Mouse (Mus musculus) stomach, postnatal 0 days (tissue): Measurements from ENCODE around the gene Mypop. TPM values are rescaled to one million over a fixed set of nuclear protein-coding genes. Genes with fewer than 3 reads are reported as not detected.
A peak's percentile ranks its signal among the peaks of the same experiment; 100 is the strongest.

Source experiments
- ATAC-seq: fragments of 200-750 bp; cut with Nextera tagmentation; 2 replicates; pipeline ENCODE4 v1.8.0; 2017; ENCODE audit not compliant: low FRiP score, low TSS enrichment
- DNase-seq: peaks from one replicate; pipeline ENCODE4 v3.0.0-alpha.2; 2016; ENCODE audit warnings: low spot score
- H3K27ac ChIP-seq: fragments of 300-500 bp; sonication (generic); replicated peaks from 2 replicates; pipeline ENCODE4 v1.5.1; 2014; ENCODE audit warnings: mild to moderate bottlenecking, control low read depth
- H3K27me3 ChIP-seq: fragments of 300-500 bp; sonication (generic); 2 replicates; pipeline ENCODE4 v1.6.1; 2014; ENCODE audit warnings: low read length; ENCODE audit not compliant: control insufficient read depth, insufficient read depth
- H3K36me3 ChIP-seq: fragments of 300-500 bp; sonication (generic); 2 replicates; pipeline ENCODE4 v1.6.1; 2014; ENCODE audit warnings: low read length, mixed read lengths; ENCODE audit not compliant: control insufficient read depth, insufficient read depth
- H3K4me1 ChIP-seq: fragments of 300-500 bp; sonication (generic); replicated peaks from 2 replicates; pipeline ENCODE4 v1.6.1; 2014; ENCODE audit warnings: antibody characterized with exemption; ENCODE audit not compliant: control insufficient read depth, insufficient read depth
- H3K4me2 ChIP-seq: fragments of 300-500 bp; sonication (generic); replicated peaks from 2 replicates; pipeline ENCODE4 v1.6.1; 2014; ENCODE audit warnings: low read depth, mild to moderate bottlenecking, control low read depth, moderate library complexity
- H3K4me3 ChIP-seq: fragments of 300-500 bp; sonication (generic); 2 replicates; pipeline ENCODE4 v1.5.1; 2014; ENCODE audit warnings: low read depth, low read length, control low read depth
- H3K9ac ChIP-seq: fragments of 300-500 bp; sonication (generic); 2 replicates; pipeline ENCODE4 v1.6.1; 2014; ENCODE audit warnings: mild to moderate bottlenecking, low read length, control low read depth, mixed read lengths
- H3K9me3 ChIP-seq: fragments of 300-500 bp; sonication (generic); 2 replicates; pipeline ENCODE4 v1.6.1; 2016; ENCODE audit warnings: low read length; ENCODE audit not compliant: control insufficient read depth
- CTCF ChIP-seq: IDR thresholded peaks from 2 replicates; pipeline ENCODE4 v1.5.1; 2016; ENCODE audit warnings: antibody characterized with exemption, low read depth, mild to moderate bottlenecking, moderate library complexity
- EP300 ChIP-seq: optimal IDR thresholded peaks from 2 replicates; pipeline ENCODE3; 2016; ENCODE audit warnings: antibody characterized with exemption
- WGBS: fragments of 180-500 bp; shearing (Covaris S2); extraction: QIAGEN DNeasy Blood & Tissue Kit; methylation state at CpG from one replicate; pipeline ENCODE4 v1.1.7; 2014; 5-methylcytosine and 5-hydroxymethylcytosine counted together
- polyA plus RNA-seq: library from polyadenylated mRNA; unstranded; fragments of >200 nt; fragmentation: Nextera tagmentation; extraction: Ambion mirVana; gene quantifications from 2 replicates; pipeline ENCODE4 v1.2.1, GENCODE M21; 2015

Mypop gene
- polyA plus RNA-seq, 1 experiment from 2014 or later = 1.4 TPM

DNA sequence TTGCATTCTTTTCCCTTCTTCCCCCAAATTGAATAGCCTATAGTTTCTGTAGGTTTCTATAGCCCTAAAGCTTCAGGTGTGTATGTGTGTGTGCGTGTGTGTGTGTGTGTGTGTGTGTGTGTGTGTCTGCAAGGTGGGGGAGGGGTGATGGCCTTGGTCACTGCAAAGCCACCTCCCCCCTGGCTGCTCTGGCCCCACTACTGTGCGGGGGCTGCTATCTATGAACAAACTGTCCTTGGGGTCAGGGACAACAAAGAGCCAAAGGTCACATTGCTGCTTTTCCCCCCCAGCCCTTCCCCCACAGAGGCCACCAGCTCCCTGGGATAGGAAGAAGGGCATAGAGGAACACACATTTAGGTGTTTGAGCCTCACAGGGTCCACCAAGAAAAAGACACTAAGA is 21.8 kb downstream of the Mypop start:
- Histone ChIP-seq H3K4me3 (no peak overlapping the region), H3K27ac (no peak overlapping the region), H3K4me1 (no peaks in the 10 kb centered on the region), H3K36me3 (no peaks in the 10 kb centered on the region), H3K4me2 (peak overlapping the region; percentile 67; the same call in 1 of the 2 replicates), H3K27me3 (no peaks in the 10 kb centered on the region), H3K9ac (no peak overlapping the region), H3K9me3 (no peaks in the 10 kb centered on the region)
- no peak for DNase-seq
- WGBS = 31% methylated on average over 2 of the region's 2 CpGs
- TF ChIP-seq CTCF = no peak
- no peak for TF ChIP-seq EP300
- no peak for ATAC-seq

- no peak overlapping the region for H3K9ac ChIP-seq
- ATAC-seq = no peak
- WGBS = 63% methylated on average over 15 of the region's 15 CpGs
Observed at GRCm38 (mm10) chr7:19014452-19014851, 23.4 kb downstream of the Mypop start.

GRCm38 (mm10) chr7:19016042-19016441 is 25.0 kb downstream of the Mypop start:
- 82% methylated on average over 4 of the region's 4 CpGs for WGBS
- Histone ChIP-seq H3K4me2 (no peak overlapping the region), H3K9ac (no peak overlapping the region), H3K27me3 (no peaks in the 10 kb centered on the region), H3K27ac (no peak overlapping the region), H3K9me3 (no peaks in the 10 kb centered on the region), H3K4me3 (no peak overlapping the region), H3K36me3 (no peaks in the 10 kb centered on the region), H3K4me1 (no peaks in the 10 kb centered on the region)
- DNase-seq (no peak), ATAC-seq (no peak)
- TF ChIP-seq CTCF (no peak), EP300 (no peak)

More at GRCm38 (mm10) chr7:19014452-19014851, 23.4 kb downstream of the Mypop start:
- peak; percentile 11; the same call in 1 of the 2 replicates for TF ChIP-seq CTCF
- no peak for TF ChIP-seq EP300
- Histone ChIP-seq H3K4me3 (no peak overlapping the region), H3K9me3 (no peaks in the 10 kb centered on the region), H3K4me2 (no peak overlapping the region), H3K4me1 (no peaks in the 10 kb centered on the region), H3K27me3 (no peaks in the 10 kb centered on the region), H3K36me3 (no peaks in the 10 kb centered on the region), H3K27ac (no peak overlapping the region)
- no peak for DNase-seq

- no peak overlapping the region for H3K27ac ChIP-seq
- no peaks in the 10 kb centered on the region for H3K9me3 ChIP-seq
- no peak overlapping the region for H3K4me2 ChIP-seq
- TF ChIP-seq CTCF (no peak), EP300 (no peak)
- WGBS = 87% methylated on average over 7 of the region's 7 CpGs
- no peak for DNase-seq
- H3K27me3 ChIP-seq = no peaks in the 10 kb centered on the region
- no peaks in the 10 kb centered on the region for H3K36me3 ChIP-seq
- no peaks in the 10 kb centered on the region for H3K4me1 ChIP-seq
- ATAC-seq = no peak
- H3K9ac ChIP-seq = no peak overlapping the region
- H3K4me3 ChIP-seq = no peak overlapping the region
Observed at GRCm38 (mm10) chr7:19017909-19018308, 26.9 kb downstream of the Mypop start.

DNA sequence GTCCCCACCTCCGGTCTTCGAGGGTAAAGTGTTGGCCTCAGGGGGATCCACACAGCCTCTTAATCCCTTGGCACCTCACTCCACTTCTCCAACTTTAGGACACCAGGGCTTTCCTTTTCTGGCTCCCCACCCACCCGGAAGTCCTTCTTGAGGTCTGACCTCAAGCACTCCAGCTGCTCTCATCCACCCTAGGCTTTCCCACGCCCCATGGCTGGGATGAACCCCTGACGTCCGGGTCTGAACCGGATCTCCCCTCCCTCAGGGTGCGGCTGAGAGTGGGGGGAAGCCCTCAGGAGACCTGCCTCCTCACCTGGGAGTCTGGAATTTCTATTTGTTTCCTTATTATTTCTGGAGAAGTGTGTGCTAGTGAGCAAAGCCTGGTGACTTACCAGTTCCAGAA is 30.0 kb downstream of the Mypop start:
- 13% methylated on average over 8 of the region's 8 CpGs for WGBS
- ATAC-seq (no peak), DNase-seq (no peak)
- H3K4me3 ChIP-seq = no peak overlapping the region; the same call in 1 of the 2 replicates
- H3K9ac ChIP-seq = no peak overlapping the region
- no peaks in the 10 kb centered on the region for H3K36me3 ChIP-seq
- H3K9me3 ChIP-seq = no peaks in the 10 kb centered on the region
- H3K27ac ChIP-seq = 0 out of 2 replicates have a peak overlapping the region, but pooled peaks have one; percentile 18
- TF ChIP-seq CTCF = no peak
- TF ChIP-seq EP300 = no peak
- H3K27me3 ChIP-seq = 0 out of 2 replicates have a peak, but pooled peaks cover 7% of the 10 kb centered on the region
- peak overlapping the region; percentile 45 for H3K4me2 ChIP-seq
- no peaks in the 10 kb centered on the region for H3K4me1 ChIP-seq

DNA sequence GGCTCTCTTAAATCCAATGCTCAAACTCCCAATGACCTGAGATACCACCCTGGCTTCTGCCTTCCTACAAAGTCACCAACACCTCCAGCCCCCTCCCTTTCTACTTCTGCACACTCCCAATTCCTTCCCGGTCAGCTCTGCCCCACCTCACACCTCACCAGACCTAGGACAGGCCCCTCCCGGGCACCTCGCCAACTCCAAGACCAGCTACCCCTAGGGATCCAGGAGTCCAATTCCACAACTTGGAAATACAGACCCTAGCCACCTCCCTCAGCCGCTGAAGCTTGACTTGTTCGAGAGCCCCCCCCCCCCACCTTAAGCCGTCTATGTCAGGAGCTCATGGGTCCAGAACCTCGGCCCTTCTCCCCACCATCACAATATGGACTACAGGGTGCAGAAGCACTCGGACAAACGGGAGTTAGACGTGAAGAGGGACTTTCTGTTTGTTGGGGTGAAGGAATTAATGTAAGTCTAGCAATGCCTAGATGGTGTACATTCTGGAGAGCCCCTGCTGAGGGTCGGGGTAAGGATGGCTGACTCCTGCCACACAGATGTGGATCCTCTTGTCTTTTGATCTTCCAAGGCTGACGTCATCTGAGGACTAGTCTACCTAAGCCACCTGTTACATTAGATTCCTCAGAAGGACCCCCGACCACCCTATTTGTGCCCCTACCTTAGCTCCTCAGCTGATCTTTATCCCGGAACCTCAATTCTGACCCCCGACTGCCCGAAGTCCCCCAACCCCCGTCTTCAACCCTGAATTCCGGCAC is 31.3 kb downstream of the Mypop start:
- H3K4me3 ChIP-seq = peak overlapping the region; percentile 42
- ATAC-seq (no peak), DNase-seq (peak; percentile 67)
- 39% methylated on average over 18 of the region's 18 CpGs for WGBS
- TF ChIP-seq CTCF (no peak), EP300 (no peak)
- H3K9ac ChIP-seq = peak overlapping the region; percentile 48
- no peaks in the 10 kb centered on the region for H3K4me1 ChIP-seq
- H3K9me3 ChIP-seq = no peaks in the 10 kb centered on the region
- H3K36me3 ChIP-seq = no peaks in the 10 kb centered on the region
- peak overlapping the region; percentile 45 for H3K4me2 ChIP-seq
- peak overlapping the region; percentile 70 for H3K27ac ChIP-seq
- H3K27me3 ChIP-seq = 0 out of 2 replicates have a peak, but pooled peaks cover 7% of the 10 kb centered on the region
